Mouse (Mus musculus) liver, embryonic 13.5 days (tissue): ENCODE measurements around the gene Hist1h2bk. TPM values are rescaled to one million over a fixed set of nuclear protein-coding genes. Genes with fewer than 3 reads are reported as not detected.
"Not testable (repeated sequence)": the region's sequence is repeated elsewhere in the genome, so short reads cannot be mapped to it uniquely, and the experiment has no call there.

Experiments used
- ATAC-seq: fragments of 200-750 bp; cut with Nextera tagmentation; 2 replicates; pipeline ENCODE4 v1.8.0; 2017; ENCODE audit warnings: low read depth, mild to moderate bottlenecking, moderate number of reproducible peaks, moderate library complexity
- DNase-seq: peaks from one replicate; pipeline ENCODE4 v3.0.0; 2022
- H3K27ac ChIP-seq: fragments of 300-500 bp; sonication (generic); 2 replicates; pipeline ENCODE4 v1.5.1; 2015; ENCODE audit warnings: moderate library complexity, mild to moderate bottlenecking, inconsistent platforms
- H3K27me3 ChIP-seq: fragments of 300-500 bp; sonication (generic); 2 replicates; pipeline ENCODE4 v1.6.1; 2015; ENCODE audit warnings: mild to moderate bottlenecking, inconsistent platforms
- H3K36me3 ChIP-seq: fragments of 300-500 bp; sonication (generic); 2 replicates; pipeline ENCODE4 v1.6.1; 2015; ENCODE audit warnings: mild to moderate bottlenecking, inconsistent platforms
- H3K4me1 ChIP-seq: fragments of 300-500 bp; sonication (generic); replicated peaks from 2 replicates; pipeline ENCODE4 v1.6.1; 2015; ENCODE audit warnings: inconsistent platforms
- H3K4me2 ChIP-seq: fragments of 300-500 bp; sonication (generic); 2 replicates; pipeline ENCODE4 v1.6.1; 2015; ENCODE audit warnings: inconsistent platforms, mild to moderate bottlenecking, moderate library complexity
- H3K4me3 ChIP-seq: fragments of 300-500 bp; sonication (generic); replicated peaks from 2 replicates; pipeline ENCODE4 v1.5.1; 2015; ENCODE audit warnings: mild to moderate bottlenecking, inconsistent platforms
- H3K9ac ChIP-seq: fragments of 300-500 bp; sonication (generic); 2 replicates; pipeline ENCODE4 v1.6.1; 2015; ENCODE audit warnings: mild to moderate bottlenecking, inconsistent platforms
- H3K9me3 ChIP-seq: fragments of 300-500 bp; sonication (generic); replicated peaks from 2 replicates; pipeline ENCODE4 v1.6.1; 2016; ENCODE audit warnings: inconsistent platforms
- WGBS: fragments of 180-500 bp; shearing (Covaris S2); methylation state at CpG from one replicate; pipeline ENCODE4 v1.1.7; 2015; ENCODE audit not compliant: insufficient replicate concordance; 5-methylcytosine and 5-hydroxymethylcytosine counted together
- polyA plus RNA-seq: library from polyadenylated mRNA; unstranded; fragments of >200 nt; fragmentation: Nextera tagmentation; extraction: Ambion mirVana; gene quantifications from 2 replicates; pipeline ENCODE4 v1.2.1, GENCODE M21; 2015

Gene Hist1h2bk
- polyA plus RNA-seq, 1 experiment from 2014 or later, result 3.5 TPM

GRCm38 (mm10) chr13:22041651-22042567 lies 6.2 kb downstream of the Hist1h2bk start:
- peak overlapping the region; percentile 100 for H3K27ac ChIP-seq
- no peak for DNase-seq

GRCm38 (mm10) chr13:22042568-22043502 lies 7.2 kb downstream of the Hist1h2bk start, which contains the start of the genes Hist1h2ag and Hist1h2bj:
Gene Hist1h2ag (minus strand): TSS chr13:22042944.
Gene Hist1h2bj (plus strand): TSS chr13:22043214.
- ATAC-seq (peak; percentile 80), DNase-seq (peak; percentile 91)
- not testable (repeated sequence) for H3K9me3 ChIP-seq, H3K36me3 ChIP-seq, H3K27me3 ChIP-seq
- peak within 1 kb of the TSS; percentile 88 for H3K9ac ChIP-seq
- WGBS, result under 1% methylated on average over 50 of the region's 80 CpGs
- peak within 1 kb of the TSS; percentile 100 for H3K27ac ChIP-seq
- peak within 1 kb of the TSS; percentile 61 for H3K4me3 ChIP-seq
- peaks cover 61% of the 10 kb centered on the region for H3K4me1 ChIP-seq
- peak within 1 kb of the TSS; percentile 82 for H3K4me2 ChIP-seq

More at GRCm38 (mm10) chr13:22041651-22042567, 6.2 kb downstream of the Hist1h2bk start:
- Histone ChIP-seq H3K4me3 (peak overlapping the region; percentile 61), H3K27me3 (no peaks in the 10 kb centered on the region), H3K4me2 (peak overlapping the region; percentile 82), H3K4me1 (peaks cover 70% of the 10 kb centered on the region), H3K36me3 (no peaks in the 10 kb centered on the region), H3K9me3 (no peaks in the 10 kb centered on the region), H3K9ac (peak overlapping the region; percentile 88)
- ATAC-seq, result no peak
- 3% methylated on average over 13 of the region's 13 CpGs for WGBS

DNA sequence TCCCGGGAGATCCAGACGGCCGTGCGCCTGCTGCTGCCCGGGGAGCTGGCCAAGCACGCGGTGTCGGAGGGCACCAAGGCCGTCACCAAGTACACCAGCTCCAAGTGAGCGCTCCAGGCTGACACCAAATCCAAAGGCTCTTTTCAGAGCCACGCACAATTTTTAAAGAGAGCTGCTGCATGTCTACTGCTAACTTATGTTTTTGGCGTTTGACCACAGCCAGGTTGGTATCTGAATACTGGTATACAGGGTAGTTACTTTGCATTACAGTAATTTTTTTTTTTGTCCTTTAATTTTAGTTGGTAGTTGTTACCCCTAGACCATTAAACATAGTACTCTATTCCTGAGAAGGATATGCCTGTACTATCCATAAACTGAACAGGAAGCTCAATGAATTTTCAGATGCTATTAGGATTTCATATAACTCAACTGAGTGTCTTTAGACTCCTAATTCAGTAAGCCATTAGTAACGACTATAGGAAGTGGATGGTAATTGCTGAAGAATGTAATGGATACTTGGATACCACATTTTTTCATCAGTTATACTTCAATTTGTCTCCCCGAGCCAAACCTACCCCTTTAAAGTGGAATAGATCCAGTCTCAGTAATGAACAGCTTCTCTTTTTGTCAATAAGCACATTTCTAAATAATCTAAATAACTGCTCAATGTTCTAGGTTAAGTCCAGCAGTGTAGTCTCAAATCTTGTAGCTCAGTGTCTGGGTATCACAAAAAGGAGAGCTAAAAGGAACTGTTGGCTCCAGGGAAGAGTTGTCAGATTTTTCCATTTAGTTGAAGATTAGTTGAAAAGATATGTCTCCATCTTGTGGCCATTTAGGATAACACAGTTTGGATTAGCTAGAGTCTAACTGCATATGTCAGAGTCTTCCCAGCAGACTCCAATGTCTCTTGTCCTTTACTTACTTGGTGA lies 8.1 kb downstream of the Hist1h2bk start:
- Histone ChIP-seq H3K36me3 (no peaks in the 10 kb centered on the region), H3K4me3 (peak overlapping the region; percentile 54), H3K9ac (peak overlapping the region; percentile 76), H3K4me2 (peak overlapping the region; percentile 62), H3K27ac (peak overlapping the region; percentile 96), H3K27me3 (no peaks in the 10 kb centered on the region), H3K4me1 (peaks cover 56% of the 10 kb centered on the region), H3K9me3 (no peaks in the 10 kb centered on the region)
- WGBS, result 3% methylated on average over 12 of the region's 14 CpGs
- peak; percentile 8 for ATAC-seq
- no peak for DNase-seq

GRCm38 (mm10) chr13:22044432-22045155 lies 8.9 kb downstream of the Hist1h2bk start:
- Histone ChIP-seq H3K4me3 (peak overlapping the region; percentile 54), H3K36me3 (no peaks in the 10 kb centered on the region), H3K4me1 (peaks cover 57% of the 10 kb centered on the region), H3K27ac (peak overlapping the region; percentile 96), H3K27me3 (no peaks in the 10 kb centered on the region), H3K4me2 (peak overlapping the region; percentile 62), H3K9me3 (no peaks in the 10 kb centered on the region), H3K9ac (peak overlapping the region; percentile 76)
- DNase-seq, result no peak
- 84% methylated on average over 6 of the region's 6 CpGs for WGBS
- ATAC-seq, result no peak

- 21% methylated on average over 2 of the region's 2 CpGs for WGBS
- Histone ChIP-seq H3K27ac (peak overlapping the region; percentile 96), H3K27me3 (no peaks in the 10 kb centered on the region), H3K9ac (peak overlapping the region; percentile 76), H3K4me3 (peak overlapping the region; percentile 54; the same call in 1 of the 2 replicates), H3K36me3 (no peaks in the 10 kb centered on the region), H3K4me2 (peak overlapping the region; percentile 62), H3K9me3 (no peaks in the 10 kb centered on the region), H3K4me1 (peaks cover 57% of the 10 kb centered on the region)
- ATAC-seq (no peak), DNase-seq (no peak)
Measured at GRCm38 (mm10) chr13:22045311-22045710, 9.6 kb downstream of the Hist1h2bk start.

- DNase-seq (no peak), ATAC-seq (no peak)
- Histone ChIP-seq H3K9me3 (no peaks in the 10 kb centered on the region), H3K4me2 (peak overlapping the region; percentile 34; the same call in 1 of the 2 replicates), H3K36me3 (no peaks in the 10 kb centered on the region), H3K27ac (no peak overlapping the region), H3K9ac (no peak overlapping the region), H3K4me3 (0 out of 2 replicates have a peak overlapping the region, but pooled peaks have one; percentile 2), H3K4me1 (peaks cover 52% of the 10 kb centered on the region), H3K27me3 (no peaks in the 10 kb centered on the region)
- WGBS, result 56% methylated on average over 2 of the region's 2 CpGs
Measured at GRCm38 (mm10) chr13:22049041-22049440, 13.4 kb downstream of the Hist1h2bk start.

DNA sequence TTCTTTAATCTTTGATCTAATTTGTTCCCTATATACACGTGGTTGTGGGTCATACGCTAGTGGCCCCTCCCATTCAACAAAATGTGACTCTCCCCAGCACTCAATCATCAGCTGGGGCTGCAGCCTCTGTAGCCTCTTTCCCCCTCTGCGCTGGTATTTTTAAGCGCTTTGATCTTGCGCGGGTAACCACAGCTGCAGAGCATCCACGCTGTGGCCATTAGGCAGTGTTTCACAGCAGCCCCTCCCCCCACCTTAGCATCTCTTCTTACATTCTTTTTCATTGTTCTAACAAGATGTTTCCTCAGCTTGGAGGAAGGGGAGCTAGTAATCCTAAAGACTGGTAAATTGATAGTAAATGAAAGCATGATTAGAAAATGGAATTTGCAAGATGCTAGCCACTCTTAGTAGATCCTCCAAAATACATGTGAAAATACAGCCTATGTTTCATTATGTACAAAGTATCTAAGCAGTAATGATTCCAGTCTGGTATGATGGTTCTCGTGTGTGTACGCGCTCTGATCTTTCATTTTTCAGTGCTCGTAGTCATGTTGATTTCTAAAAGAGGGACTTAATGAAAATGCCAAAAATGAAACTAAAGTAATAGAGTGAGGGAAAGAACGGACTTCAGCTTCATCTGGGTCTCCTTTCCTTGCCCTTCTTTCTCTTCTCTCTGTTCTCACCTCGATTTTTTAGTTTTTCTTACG lies 14.2 kb downstream of the Hist1h2bk start:
- DNase-seq, result no peak
- H3K9ac ChIP-seq, result peak overlapping the region; percentile 74
- no peaks in the 10 kb centered on the region for H3K27me3 ChIP-seq
- peak overlapping the region; percentile 65 for H3K4me3 ChIP-seq
- H3K36me3 ChIP-seq, result no peaks in the 10 kb centered on the region
- peak overlapping the region; percentile 74 for H3K27ac ChIP-seq
- no peak for ATAC-seq
- H3K4me1 ChIP-seq, result peaks cover 45% of the 10 kb centered on the region
- WGBS, result 1% methylated on average over 14 of the region's 14 CpGs
- H3K9me3 ChIP-seq, result no peaks in the 10 kb centered on the region
- H3K4me2 ChIP-seq, result peak overlapping the region; percentile 85

DNA sequence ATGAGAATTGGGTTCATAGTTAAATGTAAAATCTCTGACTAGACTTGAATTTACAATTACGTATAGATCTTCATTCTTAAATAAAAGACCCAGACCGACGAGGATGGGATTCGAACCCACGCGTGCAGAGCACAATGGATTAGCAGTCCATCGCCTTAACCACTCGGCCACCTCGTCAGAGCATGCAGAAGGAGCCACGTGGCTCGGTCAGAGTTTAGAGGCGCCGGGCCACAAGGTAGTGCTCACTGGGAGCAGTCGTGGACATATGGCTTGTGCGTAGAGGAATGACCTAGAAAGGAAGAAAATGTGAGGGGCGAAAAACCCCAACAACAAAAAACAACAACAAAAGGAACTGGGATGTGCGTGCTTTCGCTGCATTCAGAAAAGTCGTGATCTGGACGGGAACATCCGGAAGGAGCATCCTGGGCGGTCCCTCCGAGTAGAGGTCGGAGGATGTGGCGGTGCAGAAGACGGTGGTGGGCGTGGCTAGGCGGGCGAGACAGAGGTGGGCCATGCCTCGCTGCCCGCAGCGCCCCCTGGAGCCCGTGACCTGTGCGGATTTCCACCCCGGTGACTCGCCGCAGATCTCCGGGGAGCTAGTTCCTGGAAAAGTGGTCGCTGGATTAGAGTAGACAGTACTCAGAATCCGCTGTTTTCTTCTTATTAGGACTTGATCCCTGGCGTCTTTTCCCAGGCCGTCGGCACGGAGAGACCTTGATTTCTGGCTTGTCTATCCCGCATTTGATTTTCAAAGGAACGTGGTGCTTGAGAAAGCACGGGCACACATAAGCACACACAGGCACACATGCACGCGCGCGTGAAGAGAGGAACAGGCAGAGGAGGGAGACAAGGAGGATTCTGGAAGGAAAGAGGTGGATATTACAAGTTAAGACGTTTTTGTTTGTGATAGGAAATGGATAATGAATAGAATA lies 15.2 kb downstream of the Hist1h2bk start:
- no peaks in the 10 kb centered on the region for H3K9me3 ChIP-seq
- DNase-seq (peak; percentile 93), ATAC-seq (peak; percentile 96)
- H3K4me3 ChIP-seq, result peak overlapping the region; percentile 65
- H3K4me2 ChIP-seq, result peak overlapping the region; percentile 85
- no peaks in the 10 kb centered on the region for H3K27me3 ChIP-seq
- H3K9ac ChIP-seq, result peak overlapping the region; percentile 77
- no peaks in the 10 kb centered on the region for H3K36me3 ChIP-seq
- peaks cover 42% of the 10 kb centered on the region for H3K4me1 ChIP-seq
- under 1% methylated on average over 52 of the region's 52 CpGs for WGBS
- peak overlapping the region; percentile 74 for H3K27ac ChIP-seq

DNA sequence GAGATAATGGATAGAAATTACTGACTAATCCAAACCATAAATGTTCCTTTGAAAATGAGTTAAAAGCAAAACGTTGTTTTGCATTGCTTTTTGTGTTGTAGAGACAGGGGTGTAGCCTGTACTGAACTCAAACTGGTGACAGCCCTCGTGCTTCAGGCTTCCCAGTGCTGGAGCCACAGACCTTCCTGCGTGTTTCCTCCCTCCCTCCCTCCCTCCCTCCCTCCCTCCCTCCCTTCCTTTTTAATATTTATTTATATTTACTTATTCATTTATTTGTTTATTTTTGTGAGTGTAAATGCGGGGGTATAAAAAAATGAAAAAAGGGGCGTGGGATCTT lies 15.8 kb downstream of the Hist1h2bk start:
- peak overlapping the region; percentile 85 for H3K4me2 ChIP-seq
- peaks cover 36% of the 10 kb centered on the region for H3K4me1 ChIP-seq
- peak overlapping the region; percentile 77 for H3K9ac ChIP-seq
- 6% methylated on average over 5 of the region's 5 CpGs for WGBS
- no peaks in the 10 kb centered on the region for H3K36me3 ChIP-seq
- no peaks in the 10 kb centered on the region for H3K27me3 ChIP-seq
- peak overlapping the region; percentile 65 for H3K4me3 ChIP-seq
- DNase-seq (no peak), ATAC-seq (no peak)
- no peaks in the 10 kb centered on the region for H3K9me3 ChIP-seq
- H3K27ac ChIP-seq, result peak overlapping the region; percentile 70; the same call in 1 of the 2 replicates
